In genomic region chr5:112771376-112771901, GRCm38 (mm10) we compare ENCODE assay signal across 13 mouse cellular contexts.
DNase-seq lines count a peak whose midpoint lies in the region; ATAC-seq and TF ChIP-seq lines count a peak whose summit lies in the region.
"Had no signal": no experiment of that assay in that cellular context is flagged by ENCODE, and none has a peak within 500 bp of the region (broad histone marks: within the 10 kb centered on the region; RNA-seq: fewer than 3 reads in every experiment).

No protein-coding gene starts in this region.

- H3K9me3 ChIP-seq in midbrain, embryonic 11.5 days (ENCODE audit: control insufficient read depth, low read length), result no peaks in the 10 kb centered on the region
- no peaks in the 10 kb centered on the region for H3K9me3 ChIP-seq in midbrain, embryonic 15.5 days
- no peaks in the 10 kb centered on the region for H3K9me3 ChIP-seq in heart, embryonic 12.5 days (replicated peaks)
- no peaks in the 10 kb centered on the region for H3K9me3 ChIP-seq in limb, embryonic 10.5 days (replicated peaks)
- H3K9me3 ChIP-seq: forebrain, embryonic 13.5 days had no signal

- H3K4me1 ChIP-seq in midbrain, embryonic 11.5 days (ENCODE audit: control insufficient read depth, insufficient read depth, low read length), result peaks cover 5% of the 10 kb centered on the region; the same call in 1 of the 2 replicates
- peaks cover 24% of the 10 kb centered on the region; the same call in 1 of the 2 replicates for H3K4me1 ChIP-seq in midbrain, embryonic 15.5 days
- peaks cover 23% of the 10 kb centered on the region for H3K4me1 ChIP-seq in heart, embryonic 12.5 days (replicated peaks)
- H3K4me1 ChIP-seq in limb, embryonic 10.5 days, result peaks cover 36% of the 10 kb centered on the region

- no peaks in the 10 kb centered on the region for H3K27me3 ChIP-seq in midbrain, embryonic 11.5 days (ENCODE audit: control insufficient read depth, insufficient read depth, low read length)
- H3K27me3 ChIP-seq in midbrain, embryonic 15.5 days (replicated peaks), result no peaks in the 10 kb centered on the region
- no peaks in the 10 kb centered on the region for H3K27me3 ChIP-seq in heart, embryonic 12.5 days (replicated peaks)
- H3K27me3 ChIP-seq in limb, embryonic 10.5 days (ENCODE audit: low read depth, poor library complexity, severe bottlenecking), result no peaks in the 10 kb centered on the region; the same call in 1 of the 2 replicates
- H3K27me3 ChIP-seq: forebrain, embryonic 13.5 days had no signal

- H3K4me3 ChIP-seq in gastrocnemius, adult 2 months, result no peak overlapping the region
- no peak overlapping the region for H3K4me3 ChIP-seq in midbrain, embryonic 11.5 days (ENCODE audit: low read depth, low read length)
- H3K4me3 ChIP-seq in midbrain, embryonic 15.5 days, result no peak overlapping the region
- H3K4me3 ChIP-seq in heart, embryonic 12.5 days, result no peak overlapping the region
- no peak overlapping the region for H3K4me3 ChIP-seq in limb, embryonic 10.5 days
- H3K4me3 ChIP-seq: forebrain, embryonic 13.5 days had no signal

- H3K27ac ChIP-seq in gastrocnemius, adult 2 months, result peak overlapping the region; percentile 71
- H3K27ac ChIP-seq in midbrain, embryonic 11.5 days (ENCODE audit: low read depth, low read length), result no peak overlapping the region
- H3K27ac ChIP-seq in midbrain, embryonic 15.5 days, result no peak overlapping the region
- peak overlapping the region; percentile 55; the same call in 1 of the 2 replicates for H3K27ac ChIP-seq in heart, embryonic 12.5 days (ENCODE audit: poor library complexity, severe bottlenecking)
- H3K27ac ChIP-seq in limb, embryonic 10.5 days, result peak overlapping the region; percentile 14; the same call in 1 of the 2 replicates
- H3K27ac ChIP-seq: forebrain, embryonic 13.5 days; kidney, postnatal 0 days had no signal

- no peak for TF ChIP-seq CTCF in gastrocnemius, adult 2 months (IDR thresholded peaks at IDR 0.05)

- 67% methylated on average over 6 of the region's 6 CpGs for WGBS in midbrain, embryonic 11.5 days
- WGBS in midbrain, embryonic 15.5 days, result 52% methylated on average over 6 of the region's 6 CpGs
- 51% methylated on average over 6 of the region's 6 CpGs for WGBS in heart, embryonic 12.5 days
- WGBS in limb, embryonic 10.5 days, result 55% methylated on average over 6 of the region's 6 CpGs

- no peak overlapping the region for H3K9ac ChIP-seq in midbrain, embryonic 11.5 days (ENCODE audit: low read length)
- H3K9ac ChIP-seq in midbrain, embryonic 15.5 days, result no peak overlapping the region
- no peak overlapping the region for H3K9ac ChIP-seq in heart, embryonic 12.5 days
- H3K9ac ChIP-seq: forebrain, embryonic 13.5 days; lung, embryonic 14.5 days had no signal

- ATAC-seq in midbrain, embryonic 11.5 days (ENCODE audit: low FRiP score), result no peak
- no peak for ATAC-seq in midbrain, embryonic 15.5 days (replicated peaks)
- ATAC-seq in heart, embryonic 12.5 days (ENCODE audit: insufficient number of reproducible peaks, low FRiP score), result no peak
- ATAC-seq: forebrain, embryonic 13.5 days had no signal

- no peak for DNase-seq in gastrocnemius, adult 2 months
- DNase-seq in gastrocnemius, adult 8-10 months (ENCODE audit: low spot score in 2 of 2), result no peak
- DNase-seq in midbrain, embryonic 11.5 days (ENCODE audit: low spot score, missing footprints), result peak; percentile 76
- no peak for DNase-seq in limb, embryonic 10.5 days (ENCODE audit: low spot score)
- DNase-seq in urinary bladder, adult 18-20 months (ENCODE audit: low spot score in 2 of 2), result no peak
- no peak for DNase-seq in cerebellum, adult 18-20 months
- DNase-seq: cerebellum, adult 9-10 months; layer of hippocampus, adult 9-11 months; lung, embryonic 14.5 days had no signal

- H3K36me3 ChIP-seq in midbrain, embryonic 11.5 days (ENCODE audit: control insufficient read depth, insufficient read depth, low read length), result no peaks in the 10 kb centered on the region
- no peaks in the 10 kb centered on the region for H3K36me3 ChIP-seq in midbrain, embryonic 15.5 days (replicated peaks)
- H3K36me3 ChIP-seq in heart, embryonic 12.5 days, result peaks cover 50% of the 10 kb centered on the region
- H3K36me3 ChIP-seq in limb, embryonic 10.5 days, result no peaks in the 10 kb centered on the region

- H3K4me2 ChIP-seq in midbrain, embryonic 11.5 days, result no peak overlapping the region
- H3K4me2 ChIP-seq in midbrain, embryonic 15.5 days, result no peak overlapping the region
- no peak overlapping the region for H3K4me2 ChIP-seq in heart, embryonic 12.5 days
- H3K4me2 ChIP-seq: forebrain, embryonic 13.5 days; lung, embryonic 14.5 days had no signal

- intact Hi-C loops in gastrocnemius, adult 2 months (cut with DNase I), result no loop called here

Comparison
In these comparisons a context has a peak if more than half of its experiments do, and no peak if none do; other contexts are left out.
1. H3K27ac ChIP-seq: peak in gastrocnemius, adult 2 months (single experiment), heart, embryonic 12.5 days (single experiment) and limb, embryonic 10.5 days (single experiment); none in midbrain, embryonic 11.5 days (single experiment) and midbrain, embryonic 15.5 days (single experiment).